Mouse (Mus musculus) kidney, adult 2 months (tissue): Measurements from ENCODE around the gene Map2k7. TPM values are rescaled to one million over a fixed set of nuclear protein-coding genes. Genes with fewer than 3 reads are reported as not detected.
A peak's percentile ranks its signal among the peaks of the same experiment; 100 is the strongest.

Experiments used
- DNase-seq: peaks from one replicate; pipeline ENCODE4 v3.0.0; 2021
- H3K27ac ChIP-seq: fragments of 200-500 bp; 2 replicates; pipeline ENCODE4 v1.5.1; 2012; ENCODE audit warnings: low read depth, low read length, control low read depth, inconsistent platforms; ENCODE audit not compliant: insufficient read depth
- H3K27me3 ChIP-seq: fragments of 200-500 bp; replicated peaks from 2 replicates; pipeline ENCODE4 v1.6.1; 2012; ENCODE audit warnings: mild to moderate bottlenecking, moderate library complexity, low read length, inconsistent platforms; ENCODE audit not compliant: control insufficient read depth, insufficient read depth
- H3K36me3 ChIP-seq: fragments of 200-500 bp; 2 replicates; pipeline ENCODE4 v1.6.1; 2012; ENCODE audit warnings: mild to moderate bottlenecking, moderate library complexity, low read length, inconsistent platforms; ENCODE audit not compliant: control insufficient read depth, insufficient read depth
- H3K4me1 ChIP-seq: fragments of 200-500 bp; 2 replicates; pipeline ENCODE4 v1.6.1; 2011; ENCODE audit warnings: low read length; ENCODE audit not compliant: control insufficient read depth, insufficient read depth
- H3K4me3 ChIP-seq: fragments of 200-500 bp; 2 replicates; pipeline ENCODE4 v1.5.1; 2011; ENCODE audit warnings: mild to moderate bottlenecking, low read depth, low read length, control low read depth; ENCODE audit not compliant: insufficient read depth
- CTCF ChIP-seq: fragments of 200-500 bp; conservative IDR thresholded peaks from 2 replicates; pipeline ENCODE4 v1.5.1; 2011; ENCODE audit warnings: low read depth, mild to moderate bottlenecking, control low read depth, low read length, moderate library complexity, mixed read lengths; ENCODE audit not compliant: insufficient read depth, insufficient read length
- POLR2A ChIP-seq: fragments of 200-500 bp; IDR thresholded peaks from one replicate; pipeline ENCODE4 v1.6.1; 2011; ENCODE audit warnings: low read depth, low read length, control low read depth
- whole genome bisulfite sequencing: fragments of 180-500 bp; shearing (Covaris S2); methylation state at CpG from one replicate; pipeline ENCODE4 v1.1.7; 2018; 5-methylcytosine and 5-hydroxymethylcytosine counted together
- polyA plus RNA-seq: library from polyadenylated mRNA; depleted of rRNA; stranded (reverse); fragments of >200 nt; gene quantifications from 2 replicates; pipeline ENCODE4 v1.2.3, GENCODE M21; 2012; rRNA removed

Gene Map2k7
- polyA plus RNA-seq = 32.0 and 32.2 TPM in 2 replicates

- TF ChIP-seq CTCF = peak; percentile 39
- peak; percentile 12 for TF ChIP-seq POLR2A
- DNase-seq = peak; percentile 100
- Histone ChIP-seq H3K27me3 (no peaks in the 10 kb centered on the region), H3K36me3 (no peaks in the 10 kb centered on the region), H3K4me1 (peaks cover 15% of the 10 kb centered on the region), H3K27ac (peak within 1 kb of the TSS; percentile 91), H3K4me3 (peak within 1 kb of the TSS; percentile 65)
- WGBS = under 1% methylated on average over 69 of the region's 71 CpGs
Measured at GRCm38 (mm10) chr8:4238434-4239192, at the start of gene Map2k7, which contains the start of gene Gm49320. Map2k7 (plus strand) TSS chr8:4238740. Gm49320 (plus strand) TSS chr8:4238865.

DNA sequence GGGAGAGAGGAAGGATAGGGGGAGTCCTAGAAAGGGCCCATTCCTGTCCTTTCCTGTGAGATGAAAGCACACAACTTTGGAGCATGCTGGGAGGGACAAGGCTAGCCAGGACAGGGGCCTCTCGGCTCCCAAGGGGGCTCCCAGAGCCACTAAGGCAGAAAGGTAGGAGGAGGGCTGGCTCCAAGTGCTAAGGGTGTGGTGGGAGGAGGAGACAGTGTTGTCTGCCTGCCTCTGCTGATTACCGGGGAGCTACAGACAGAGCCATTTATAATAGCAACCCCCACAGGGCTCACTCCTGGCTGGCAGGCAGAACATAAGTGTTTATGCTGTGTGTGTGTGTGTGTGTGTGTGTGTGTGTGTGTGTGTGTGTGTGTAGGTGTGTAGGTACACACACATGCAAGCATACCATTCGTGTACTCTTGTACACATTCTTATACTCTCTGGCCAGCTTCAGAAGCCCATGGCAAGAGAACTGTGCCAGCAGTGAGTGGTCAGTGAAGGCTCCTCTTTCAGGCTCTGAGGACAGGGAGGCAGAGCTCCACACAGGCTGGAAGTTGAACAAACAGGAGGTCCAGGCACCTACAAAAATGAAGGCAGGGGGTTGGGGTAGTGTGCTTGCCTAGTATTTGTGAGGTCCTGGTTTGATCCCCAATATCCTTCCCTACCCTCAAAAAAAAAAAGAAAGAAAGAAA lies 49.4 kb upstream of the Map2k7 start:
- Histone ChIP-seq H3K36me3 (peaks cover 2% of the 10 kb centered on the region; the same call in 1 of the 2 replicates), H3K4me3 (no peak overlapping the region), H3K27ac (no peak overlapping the region), H3K4me1 (0 out of 2 replicates have a peak, but pooled peaks cover 3% of the 10 kb centered on the region), H3K27me3 (no peaks in the 10 kb centered on the region)
- 45% methylated on average over 3 of the region's 3 CpGs for WGBS
- TF ChIP-seq POLR2A (no peak), CTCF (no peak)
- DNase-seq = no peak

DNA sequence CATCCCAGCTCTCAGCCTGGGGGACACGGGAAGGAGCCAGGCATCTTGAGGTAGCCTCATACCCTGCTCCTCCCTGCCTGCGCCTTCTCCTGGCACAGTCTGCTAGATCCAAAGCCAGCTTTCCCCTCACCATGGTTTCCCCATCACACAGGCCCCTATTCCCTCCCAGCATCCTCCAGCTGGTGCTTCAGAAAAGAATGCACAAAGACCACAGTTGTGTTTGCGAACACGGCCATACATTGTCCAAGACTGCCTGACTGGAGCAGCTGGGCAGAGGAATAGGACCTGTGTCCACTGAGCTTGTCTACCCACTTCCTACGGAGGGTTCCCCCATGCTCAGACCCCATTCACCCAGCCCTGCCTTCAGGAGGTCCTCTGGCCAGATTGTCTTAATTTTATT lies 46.2 kb upstream of the Map2k7 start:
- no peak overlapping the region for H3K27ac ChIP-seq
- TF ChIP-seq POLR2A (no peak), CTCF (no peak)
- 80% methylated on average over 5 of the region's 5 CpGs for WGBS

DNA sequence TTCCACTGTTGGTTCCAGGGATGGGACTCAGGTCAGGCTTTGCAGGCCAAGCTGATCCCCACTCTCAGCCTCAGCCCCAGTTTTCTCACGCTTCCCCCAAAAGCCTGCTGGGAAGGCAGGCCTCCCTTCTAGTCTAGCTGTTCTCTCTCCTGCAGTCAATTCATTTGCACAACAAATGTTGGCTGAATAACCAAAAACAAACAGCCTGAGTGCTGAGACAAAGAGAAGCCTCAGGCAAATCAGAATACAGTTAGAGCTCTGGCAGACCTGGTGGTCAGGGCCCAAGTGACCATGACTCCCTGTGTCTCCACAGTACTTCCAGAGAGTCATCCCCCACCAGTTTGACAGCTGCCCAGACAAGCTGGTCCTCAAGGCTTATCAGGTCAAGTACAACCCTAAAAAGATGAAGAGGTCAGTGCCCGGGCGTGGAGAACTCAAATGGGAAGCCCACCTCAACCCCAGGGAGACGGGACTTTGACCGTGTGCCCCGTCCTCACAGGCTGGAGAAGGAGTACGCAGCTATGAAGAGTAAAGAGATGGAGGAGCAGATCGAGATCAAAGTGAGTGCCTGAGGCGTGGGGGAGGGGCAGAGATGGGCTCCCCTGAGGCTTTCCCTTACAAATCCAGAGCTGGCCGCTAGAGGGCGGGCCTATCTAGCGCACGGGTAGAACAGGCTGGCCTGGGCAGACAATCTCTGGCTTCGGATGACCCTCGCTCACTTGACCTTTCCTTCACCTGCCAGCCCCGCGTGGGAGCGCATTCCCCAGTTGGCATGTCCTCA lies 45.5 kb upstream of the Map2k7 start:
- peak; percentile 88 for DNase-seq
- Histone ChIP-seq H3K27me3 (no peaks in the 10 kb centered on the region), H3K4me3 (no peak overlapping the region; the same call in 1 of the 2 replicates), H3K36me3 (no peaks in the 10 kb centered on the region), H3K4me1 (0 out of 2 replicates have a peak, but pooled peaks cover 3% of the 10 kb centered on the region), H3K27ac (no peak overlapping the region)
- TF ChIP-seq POLR2A (no peak), CTCF (peak; percentile 84)
- 16% methylated on average over 18 of the region's 18 CpGs for WGBS

More for the DNA sequence above, 46.2 kb upstream of the Map2k7 start:
- no peaks in the 10 kb centered on the region for H3K36me3 ChIP-seq
- no peaks in the 10 kb centered on the region for H3K27me3 ChIP-seq
- no peak for DNase-seq
- 0 out of 2 replicates have a peak, but pooled peaks cover 3% of the 10 kb centered on the region for H3K4me1 ChIP-seq
- no peak overlapping the region for H3K4me3 ChIP-seq

DNA sequence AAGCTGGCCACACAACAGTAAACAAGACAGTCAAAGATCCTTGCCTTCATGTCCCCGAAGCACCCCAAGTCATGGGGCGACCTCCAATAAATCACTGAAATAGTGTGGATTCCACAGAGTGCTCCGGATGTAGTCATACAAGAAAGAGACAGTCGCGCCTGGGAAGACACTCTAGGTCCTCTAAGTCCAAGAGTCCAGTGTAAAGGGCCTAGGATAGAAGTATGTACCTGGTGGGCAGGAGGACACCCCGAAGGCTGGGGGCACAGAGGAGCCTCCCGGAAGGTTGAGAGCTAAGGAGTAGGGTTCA lies 45.0 kb upstream of the Map2k7 start:
- WGBS = 39% methylated on average over 7 of the region's 7 CpGs
- DNase-seq = no peak
- Histone ChIP-seq H3K27me3 (no peaks in the 10 kb centered on the region), H3K36me3 (no peaks in the 10 kb centered on the region), H3K27ac (no peak overlapping the region), H3K4me3 (no peak overlapping the region; the same call in 1 of the 2 replicates), H3K4me1 (0 out of 2 replicates have a peak, but pooled peaks cover 3% of the 10 kb centered on the region)
- TF ChIP-seq POLR2A (no peak), CTCF (no peak)

DNA sequence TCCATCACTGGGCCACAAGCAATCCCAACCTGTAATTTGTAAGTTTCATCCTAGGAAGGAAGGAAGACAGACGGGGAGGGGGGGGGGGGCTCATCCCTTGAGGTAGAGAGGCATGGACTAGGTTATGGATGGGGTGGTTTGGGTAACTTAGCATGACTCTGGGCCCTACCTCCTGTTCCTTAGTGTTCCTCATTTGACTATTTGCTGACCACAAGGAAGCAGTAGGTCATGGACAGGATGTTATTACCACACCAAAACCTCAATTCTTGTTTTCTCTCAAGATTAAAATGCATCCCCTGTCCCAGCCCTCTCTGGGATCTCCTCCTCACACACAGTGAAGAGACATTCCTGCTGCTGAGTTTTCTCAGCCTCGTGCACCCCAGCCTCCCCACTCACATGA lies 37.2 kb upstream of the Map2k7 start:
- Histone ChIP-seq H3K27me3 (no peaks in the 10 kb centered on the region), H3K4me3 (no peak overlapping the region), H3K36me3 (no peaks in the 10 kb centered on the region), H3K27ac (no peak overlapping the region), H3K4me1 (no peaks in the 10 kb centered on the region)
- 80% methylated on average over 2 of the region's 2 CpGs for WGBS
- no peak for DNase-seq
- no peak for TF ChIP-seq POLR2A
- no peak for TF ChIP-seq CTCF
